Mouse (Mus musculus) mature B cell (primary cell): ENCODE results near the gene Pcolce2.
"Not testable (repeated sequence)": the region's sequence is repeated elsewhere in the genome, so short reads cannot be mapped to it uniquely, and the experiment has no call there.

Experiments used
- in situ Hi-C: fragments of 300-500 bp; cut with MboI; formaldehyde crosslinking; loops from 2 replicates; pipeline ENCODE4 v1.14.3; 2019

Pcolce2 gene

DNA sequence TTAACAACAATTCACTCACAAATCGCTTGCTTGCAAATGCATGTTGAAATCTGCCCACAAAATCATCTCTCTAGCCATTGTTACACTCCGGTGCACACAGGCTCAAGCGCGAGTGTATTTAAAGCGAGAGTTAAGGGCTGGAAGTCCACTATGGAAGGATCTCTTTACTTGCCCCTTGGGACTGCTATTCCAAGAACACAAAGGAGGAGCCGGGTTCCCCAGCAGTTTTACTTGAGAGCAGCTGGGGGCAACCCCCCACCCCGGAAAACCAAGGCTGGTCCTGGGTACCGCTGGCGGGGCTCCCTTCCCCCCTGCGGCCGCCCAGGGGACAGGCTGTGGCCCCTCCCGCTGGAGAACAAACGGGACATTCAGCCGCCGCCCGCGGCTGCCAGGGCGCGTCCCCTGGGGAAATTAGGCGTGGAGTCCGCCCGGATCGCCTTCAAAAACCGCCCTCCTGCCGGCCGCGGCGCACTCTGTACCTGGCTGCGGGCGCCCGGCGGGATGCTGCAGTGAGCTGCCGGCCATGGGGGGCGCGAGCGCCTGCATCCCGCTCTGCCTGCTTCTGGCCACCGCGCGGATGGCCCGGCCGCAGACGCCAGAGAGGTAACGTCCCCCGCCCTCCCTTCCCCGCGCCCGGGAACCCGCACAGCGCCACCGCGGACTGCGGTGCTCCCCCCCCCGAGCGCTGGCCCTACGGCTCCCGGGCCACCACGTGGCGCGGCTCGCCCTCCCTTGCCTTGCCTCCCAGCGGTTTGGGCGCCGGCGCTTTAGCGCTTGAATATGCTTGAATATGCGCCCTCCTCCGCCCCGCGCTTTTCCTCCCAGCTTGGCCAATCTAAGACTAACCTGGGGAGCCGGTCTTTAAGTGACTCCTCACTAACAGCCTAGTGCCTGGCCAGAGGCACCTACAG lies at the start of gene Pcolce2:
Gene Pcolce2, plus strand, starts transcription at position 331 of the 911 bp plus-strand sequence.
- in situ Hi-C loops: no loop called here

DNA sequence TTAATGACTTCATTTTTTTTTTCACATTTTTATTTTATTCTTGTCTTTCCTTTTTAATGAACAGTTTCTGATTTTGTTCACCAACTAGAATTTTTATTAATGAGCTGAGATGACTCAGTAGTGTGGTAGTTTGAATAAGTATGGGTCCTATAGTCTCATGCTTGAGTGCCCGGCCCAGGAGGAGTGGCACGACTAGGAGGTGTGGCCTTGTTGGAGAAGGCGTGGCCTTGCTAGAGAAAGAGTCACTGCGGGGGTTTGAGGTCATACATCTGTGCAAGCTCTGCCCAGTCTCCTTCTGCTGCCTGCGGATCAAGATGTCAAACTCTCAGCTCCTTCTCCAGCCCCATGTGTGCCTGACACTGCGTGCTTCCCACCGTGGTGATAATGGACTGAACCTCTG lies 49.3 kb upstream of the Pcolce2 start:
- in situ Hi-C loops: no loop called here

DNA sequence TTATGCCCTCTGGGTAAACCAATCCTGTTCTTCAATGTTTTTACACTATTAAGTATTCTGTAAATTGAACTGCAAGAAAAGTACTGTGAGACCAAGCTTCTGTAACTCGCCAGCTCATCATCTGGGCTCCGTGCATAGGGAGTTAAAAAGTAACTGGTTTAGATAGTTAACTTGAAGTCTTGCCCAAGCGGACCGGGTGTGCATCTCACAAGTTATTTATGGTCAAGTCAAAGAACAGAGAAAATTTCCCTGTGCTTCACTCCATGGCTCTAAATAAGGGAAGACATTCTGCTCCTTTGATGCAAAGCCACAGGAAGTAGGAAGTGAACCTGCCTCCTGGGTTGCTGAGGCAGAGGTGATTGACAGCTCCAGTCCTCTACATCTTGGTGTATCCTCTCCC lies 43.1 kb upstream of the Pcolce2 start:
- in situ Hi-C loops: no loop called here

DNA sequence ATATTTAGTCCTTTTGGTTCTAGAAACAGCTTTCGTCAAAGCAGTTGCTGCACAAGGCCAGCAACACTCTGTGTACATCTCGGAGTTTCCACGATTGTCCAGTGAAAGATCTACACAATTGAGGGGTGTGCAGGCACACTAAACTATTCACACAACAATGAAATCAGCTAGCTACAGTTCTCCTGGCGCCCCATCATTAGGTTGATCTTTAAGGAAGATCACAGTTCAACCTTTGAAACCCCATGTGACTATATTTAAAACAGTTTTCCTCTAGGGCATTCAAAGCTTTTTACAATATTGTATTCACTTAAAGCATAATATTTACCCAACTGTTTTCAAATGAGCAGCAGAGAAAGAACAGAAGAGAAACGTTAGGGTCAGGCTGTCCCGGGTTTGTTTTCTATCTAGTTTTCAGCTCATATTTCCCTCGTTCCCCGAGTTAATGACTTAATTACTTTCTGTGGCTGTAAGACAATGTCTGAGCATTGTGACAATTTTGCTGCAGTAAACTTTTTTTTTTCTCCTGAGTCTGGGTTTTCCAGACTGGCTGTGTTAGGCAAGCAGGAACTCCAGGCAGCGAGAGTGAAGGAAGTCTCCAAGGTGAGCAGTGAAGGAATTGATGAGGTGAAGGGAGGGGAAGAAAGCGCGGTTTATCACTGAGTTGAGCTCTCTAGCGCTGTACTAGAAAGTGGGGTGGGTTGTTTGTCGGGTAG lies 39.8 kb upstream of the Pcolce2 start:
- in situ Hi-C loops: no loop called here

DNA sequence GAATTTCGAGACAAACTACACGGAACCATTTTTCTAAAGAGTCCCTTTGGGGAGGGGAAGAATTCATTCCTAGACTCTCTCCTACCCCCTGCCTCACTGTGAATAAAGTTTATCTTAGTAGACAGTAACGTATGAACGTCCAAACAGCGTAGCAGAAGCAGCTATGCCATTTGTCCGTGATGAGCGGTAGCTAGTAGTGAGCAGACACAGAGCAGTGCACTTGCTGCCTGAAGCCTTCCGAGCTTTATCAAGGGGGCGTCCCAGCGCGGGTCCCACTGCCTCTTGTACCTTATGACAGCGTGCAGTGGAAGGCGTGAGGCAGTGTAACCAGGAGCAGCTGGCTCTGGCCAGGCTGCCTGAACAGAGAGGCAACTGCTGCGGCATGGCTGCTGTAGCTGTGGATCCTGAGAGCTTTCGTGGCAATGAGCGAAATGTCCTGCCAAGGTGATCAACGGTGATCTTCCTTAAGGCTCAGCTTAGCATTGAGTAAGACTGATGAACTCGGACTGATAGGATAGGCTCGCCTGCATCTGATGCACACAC lies 39.2 kb upstream of the Pcolce2 start:
- in situ Hi-C loops: no loop called here

DNA sequence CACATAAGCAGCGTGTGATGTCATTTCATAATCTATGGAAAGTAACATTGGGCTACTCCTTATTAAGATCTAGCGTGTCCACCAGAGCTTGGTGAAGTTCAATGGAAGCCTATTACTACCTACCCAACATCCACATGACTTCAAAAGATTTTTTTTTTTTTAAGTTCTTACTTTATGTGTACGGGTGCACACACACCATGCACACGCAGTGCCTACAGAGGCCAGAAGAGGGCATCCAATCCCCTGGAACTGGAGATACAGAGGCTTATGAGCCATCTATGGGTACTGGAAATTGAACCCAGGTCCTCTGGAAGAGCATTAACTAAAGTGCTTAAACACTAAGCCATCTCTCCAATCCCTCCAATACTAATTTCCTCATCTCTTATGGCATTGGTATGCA lies 38.0 kb upstream of the Pcolce2 start:
- in situ Hi-C loops: no loop called here

DNA sequence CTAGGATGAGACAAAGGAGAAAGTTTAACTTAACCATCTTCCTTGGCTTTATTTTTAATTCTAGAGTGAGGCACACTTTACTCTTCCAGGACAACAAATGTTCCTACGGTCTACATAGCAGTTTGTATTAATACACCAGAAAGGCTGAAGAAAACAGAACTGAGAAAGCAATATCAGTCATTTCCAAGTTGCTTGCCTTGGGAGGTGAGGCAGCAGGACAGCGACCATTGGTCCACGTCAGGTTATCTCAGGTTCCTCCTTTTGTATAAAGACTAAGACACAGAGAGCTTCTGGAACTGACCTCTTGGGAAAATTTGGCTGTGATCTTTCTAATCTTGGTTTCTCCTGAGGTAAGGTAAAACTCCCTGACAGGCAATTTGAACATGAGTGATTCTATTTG lies 34.6 kb upstream of the Pcolce2 start:
- in situ Hi-C loops: no loop called here

DNA sequence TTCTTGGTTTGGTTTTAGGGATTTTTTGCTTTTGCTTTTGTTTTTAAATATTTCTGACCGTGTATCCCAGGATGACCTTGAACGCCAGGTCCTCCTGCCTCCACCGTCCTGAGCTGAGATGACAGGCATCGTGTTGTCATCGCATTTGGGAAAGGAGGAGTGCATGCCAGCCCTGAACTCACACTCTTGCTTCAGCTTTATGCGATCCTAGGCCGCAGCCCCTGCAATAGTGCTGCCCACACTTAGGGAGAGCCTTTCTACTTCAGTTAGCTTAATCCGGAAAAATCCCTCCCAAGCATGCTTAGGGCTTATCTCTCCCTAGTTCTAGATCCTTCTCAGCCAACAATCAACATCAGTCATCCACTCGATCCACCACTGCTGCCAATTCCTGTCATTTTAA lies 34.1 kb upstream of the Pcolce2 start:
- in situ Hi-C loops: no loop called here

DNA sequence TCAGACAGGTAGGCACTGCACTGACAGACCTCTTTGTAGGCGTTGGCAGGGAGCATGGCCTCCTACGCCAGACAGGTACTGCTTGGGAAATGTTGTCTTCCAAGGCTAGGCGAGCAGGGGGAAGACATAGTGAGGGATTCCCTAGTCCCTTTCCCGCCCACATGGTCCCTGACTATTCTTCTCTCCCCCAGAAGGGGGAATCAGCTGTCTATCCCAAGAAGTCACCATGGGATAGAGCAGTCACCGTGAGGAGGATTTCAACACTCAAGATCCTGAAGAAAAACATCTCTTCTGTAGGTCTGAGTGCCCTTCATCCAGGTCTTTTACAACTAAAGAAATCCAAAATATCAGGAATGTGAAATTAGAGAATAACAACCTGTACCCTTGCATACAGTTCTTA lies 30.2 kb upstream of the Pcolce2 start:
- in situ Hi-C loops: no loop called here

DNA sequence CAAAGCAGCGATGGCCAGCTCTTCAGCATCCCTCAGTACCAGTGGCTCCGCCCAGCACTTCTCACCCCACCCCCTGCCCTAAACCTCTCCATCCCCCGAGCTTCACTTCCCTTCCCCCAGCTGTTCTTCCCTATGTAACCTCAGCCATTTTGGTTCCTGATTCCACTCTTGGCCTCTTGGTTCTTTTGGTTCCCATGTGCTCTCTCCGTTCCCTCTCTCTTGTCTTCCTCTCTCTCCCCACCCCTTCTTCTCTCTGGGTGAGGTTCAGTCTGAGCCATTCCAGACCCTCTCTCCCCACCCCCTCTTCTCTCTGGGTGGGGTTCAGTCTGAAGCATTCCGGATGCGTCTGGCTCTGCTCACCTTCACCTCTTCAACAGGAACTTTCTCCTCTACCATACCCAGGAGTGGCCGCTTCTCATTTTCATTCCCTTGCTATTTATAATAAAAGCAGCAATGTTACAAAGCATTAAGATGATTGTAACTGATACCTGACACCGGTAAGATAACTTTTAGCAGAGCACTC lies 25.1 kb upstream of the Pcolce2 start:
- in situ Hi-C loops: no loop called here

DNA sequence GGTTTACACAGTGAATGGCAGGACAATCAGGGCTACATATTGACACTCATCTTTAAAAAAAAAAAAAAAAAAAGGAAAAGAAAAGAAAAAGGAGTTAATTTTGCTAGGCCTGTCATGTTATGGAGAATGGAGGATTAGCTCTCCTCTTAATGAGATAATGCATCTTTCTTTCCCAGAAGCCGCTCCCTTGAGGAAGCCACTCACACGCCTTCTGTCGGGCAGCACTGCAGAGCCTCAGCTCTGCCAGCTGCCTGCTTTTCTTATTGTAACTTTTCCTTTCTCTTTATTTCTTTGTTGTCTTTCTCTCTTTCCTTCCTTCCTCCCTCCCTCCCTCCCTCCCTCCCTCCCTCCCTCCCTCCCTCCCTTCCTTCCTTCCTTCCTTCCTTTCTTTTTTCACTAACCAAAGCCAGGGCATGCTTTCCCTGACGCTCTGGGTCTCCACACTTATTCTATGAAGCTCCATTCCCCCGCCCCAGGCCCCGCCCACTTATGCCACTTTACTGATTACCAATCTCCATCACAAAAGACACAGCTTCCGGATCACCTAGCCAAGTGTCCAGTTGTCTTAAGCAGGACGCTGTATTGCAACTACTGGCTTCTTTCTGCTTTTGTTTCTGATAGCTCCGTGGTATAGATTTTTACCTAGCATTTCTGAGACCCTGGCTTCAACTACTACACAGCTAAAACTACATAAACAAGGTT lies 23.8 kb upstream of the Pcolce2 start:
- in situ Hi-C loops: no loop called here

DNA sequence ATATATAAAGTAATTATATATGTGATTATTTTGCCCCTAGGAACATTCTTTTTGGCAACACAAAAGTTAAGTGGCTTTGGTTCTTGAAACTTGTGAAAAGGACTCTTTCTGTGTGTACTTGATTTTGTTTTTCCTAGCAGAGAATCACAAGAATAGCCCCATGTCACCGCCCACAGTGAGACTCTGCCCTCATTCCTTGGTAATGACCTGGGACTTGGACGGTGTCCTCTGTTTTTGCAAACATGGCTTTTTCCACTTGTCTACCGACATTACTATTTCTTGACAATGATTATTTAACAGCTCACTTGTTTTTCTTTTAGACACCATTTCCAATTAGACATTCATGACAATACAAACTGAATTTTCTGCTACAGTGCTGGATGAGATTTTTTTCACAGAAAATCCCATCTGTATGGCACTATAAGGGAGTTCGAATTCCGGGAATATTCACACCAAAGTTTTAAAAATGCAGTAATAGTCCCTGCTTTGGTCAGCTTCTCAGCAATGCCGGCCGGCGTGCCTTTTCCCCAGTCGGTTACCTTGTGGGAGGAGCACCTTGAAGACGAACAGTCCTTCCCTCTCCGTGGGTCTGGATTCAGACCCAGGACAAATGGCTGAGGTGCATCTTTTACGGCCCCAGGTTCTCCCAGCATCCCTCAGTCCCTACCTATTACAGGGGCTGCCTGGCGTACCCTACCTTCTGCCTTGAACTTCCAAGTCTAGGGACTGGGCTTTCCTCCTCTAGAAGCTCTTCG lies 22.4 kb upstream of the Pcolce2 start:
- in situ Hi-C loops: no loop called here

DNA sequence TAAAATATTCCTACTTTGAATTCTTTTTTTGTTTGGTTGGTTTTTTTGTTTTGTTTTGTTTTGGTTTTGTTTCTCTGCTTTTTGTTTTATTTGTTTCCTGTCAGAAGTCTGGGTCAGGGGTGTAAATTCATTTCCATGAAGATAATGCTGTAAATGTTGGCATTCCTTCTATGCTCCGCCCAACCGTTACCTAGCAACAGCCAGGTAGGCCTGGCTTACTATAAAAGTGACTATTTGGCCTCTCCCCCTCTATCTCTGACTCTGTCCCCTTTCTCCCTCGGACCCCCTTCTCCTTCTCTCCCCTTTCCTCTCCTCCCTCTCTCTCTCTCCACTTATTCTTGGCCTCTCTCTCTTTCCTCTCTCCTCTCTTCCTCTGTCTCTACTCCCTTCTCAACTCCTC lies 21.4 kb upstream of the Pcolce2 start:
- in situ Hi-C loops: no loop called here

DNA sequence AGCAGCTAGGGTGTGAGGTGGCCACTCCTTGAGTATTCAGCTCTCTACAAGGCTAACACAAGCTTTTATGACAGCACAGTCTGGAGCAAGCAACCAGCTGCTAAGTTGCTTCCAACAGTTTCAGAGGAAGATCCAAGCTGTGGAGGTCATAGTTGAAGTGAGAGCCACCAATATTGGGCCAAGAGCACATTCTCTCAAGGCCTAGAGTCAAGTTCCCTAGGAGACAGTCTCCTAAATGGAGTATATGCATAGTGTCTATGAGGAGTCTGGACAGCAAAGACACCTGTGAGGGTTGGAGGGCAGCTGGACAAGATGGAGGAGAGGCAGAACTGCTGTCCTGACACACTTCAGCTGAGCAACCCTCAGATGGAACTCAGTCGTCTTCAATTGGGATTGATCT lies 18.8 kb upstream of the Pcolce2 start:
- in situ Hi-C loops: no loop called here

DNA sequence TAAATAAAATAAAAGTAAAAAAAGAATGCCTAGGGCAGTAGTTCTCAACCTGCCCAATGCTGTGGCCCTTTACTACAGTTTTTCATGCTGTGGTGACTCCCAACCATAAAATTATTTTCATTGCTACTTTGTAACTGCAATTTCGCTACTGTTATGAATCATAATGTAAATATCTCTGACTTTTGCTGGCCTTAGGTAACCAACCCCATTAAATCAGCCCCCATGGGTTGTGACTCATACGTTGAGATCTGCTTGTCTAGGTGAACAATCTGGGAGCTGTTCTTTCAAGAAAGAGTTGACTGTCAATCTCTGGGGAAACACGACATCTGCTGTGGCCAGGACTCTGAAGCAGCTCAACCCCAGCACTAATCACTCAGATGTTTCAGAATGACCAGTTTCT lies 13.3 kb upstream of the Pcolce2 start:
- in situ Hi-C loops: no loop called here

DNA sequence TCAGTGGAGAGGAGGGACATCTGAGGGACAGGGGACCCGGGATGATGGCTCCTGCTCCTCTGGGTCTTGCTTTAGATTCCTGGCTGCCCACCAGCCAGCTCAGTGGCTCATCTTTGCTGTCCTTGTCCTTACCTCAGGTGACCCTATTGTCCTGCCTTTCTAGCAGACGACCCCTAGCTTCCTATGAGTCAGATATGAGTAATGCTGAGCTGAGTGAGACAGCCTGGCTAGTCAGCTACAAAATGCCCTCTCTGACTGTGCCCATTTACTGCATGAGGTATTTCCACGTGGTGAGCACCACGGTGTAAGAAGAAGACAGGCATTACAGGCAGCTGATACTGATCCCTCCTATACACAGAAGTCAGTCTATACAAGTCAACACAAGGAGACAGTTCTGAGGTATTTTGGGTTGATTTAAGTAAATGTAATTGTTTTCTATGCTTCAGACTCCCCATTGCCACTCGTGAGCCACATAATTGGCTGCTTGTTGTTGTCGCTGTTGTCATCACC lies 8.9 kb upstream of the Pcolce2 start:
- in situ Hi-C loops: no loop called here

DNA sequence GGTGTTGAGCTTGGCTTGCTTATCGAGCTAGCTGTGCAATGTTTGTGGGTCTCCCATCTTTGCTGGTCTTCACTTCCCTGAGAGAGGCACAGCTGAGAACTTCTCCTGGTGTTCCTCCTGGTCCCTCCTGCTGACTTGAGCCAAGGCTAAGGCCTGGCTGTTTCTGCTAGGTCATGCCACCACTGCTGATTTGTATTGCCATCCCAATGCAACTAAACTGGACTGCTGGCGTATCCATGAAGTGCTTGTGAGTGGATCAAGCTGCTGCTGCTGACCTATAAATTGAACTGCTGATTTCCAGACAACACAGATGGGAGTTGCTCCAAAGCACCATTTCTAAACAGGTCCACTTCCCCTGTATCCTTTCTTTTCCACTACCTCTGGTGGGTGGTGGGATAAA lies 7.8 kb upstream of the Pcolce2 start:
- in situ Hi-C loops: not testable (repeated sequence)

DNA sequence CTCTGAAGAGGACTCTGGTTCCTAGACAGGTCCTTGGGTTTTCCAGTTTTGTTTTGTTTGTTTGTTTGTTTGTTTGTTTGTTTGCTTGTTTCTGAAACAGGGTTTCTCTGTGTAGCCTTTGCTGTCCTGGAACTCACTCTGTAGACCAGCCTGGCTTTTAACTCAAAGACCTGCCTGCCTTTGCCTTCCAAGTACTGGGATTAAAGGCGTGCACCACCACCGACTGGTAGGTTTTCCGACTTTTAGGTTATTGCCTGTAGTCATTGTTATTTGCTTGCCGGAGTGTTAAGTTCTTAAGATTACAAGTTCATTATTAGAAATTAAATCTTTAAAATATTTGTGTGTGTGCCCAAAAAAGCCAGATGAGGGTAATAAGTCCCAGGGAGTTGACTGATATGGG lies 1.0 kb upstream of the Pcolce2 start:
- in situ Hi-C loops: no loop called here

DNA sequence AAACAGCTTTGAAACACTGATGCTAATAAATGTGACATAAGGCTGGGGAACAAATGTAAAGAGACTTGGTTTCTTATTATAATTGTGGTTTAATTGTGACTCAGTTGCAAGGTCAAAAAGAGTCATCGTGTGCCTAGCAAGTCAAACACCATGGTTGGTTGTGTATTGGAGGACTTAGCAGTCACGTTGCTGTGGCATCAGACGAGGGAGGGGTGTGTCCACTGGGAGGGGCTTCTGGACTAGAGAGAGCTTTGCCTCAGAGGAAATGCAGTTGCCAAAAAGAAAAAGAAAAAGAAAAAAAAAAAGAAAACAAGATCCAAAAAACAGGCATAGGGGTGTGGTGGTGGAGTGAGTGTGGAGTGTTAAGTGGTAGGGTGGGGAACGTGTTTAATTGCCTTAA lies 2.5 kb downstream of the Pcolce2 start:
- in situ Hi-C loops: no loop called here

DNA sequence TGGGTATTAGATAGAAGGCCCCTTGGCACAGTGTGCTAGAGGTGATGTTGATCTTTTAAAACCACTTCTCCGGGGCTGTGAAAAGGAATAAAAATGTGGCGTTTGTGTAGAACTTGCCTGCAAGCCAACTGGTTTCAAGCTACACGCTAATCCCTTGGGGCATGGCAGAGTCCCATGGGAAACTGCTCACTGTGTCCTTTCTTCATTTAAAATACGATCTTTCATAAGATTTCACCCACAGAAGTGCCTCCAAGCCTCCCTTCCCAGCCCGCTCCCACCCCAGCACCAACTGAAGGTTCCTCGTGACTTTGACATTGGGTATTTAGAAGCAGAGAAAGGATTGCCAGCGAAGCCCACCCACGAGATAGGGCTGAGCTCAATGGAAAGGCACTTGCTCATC lies 8.5 kb downstream of the Pcolce2 start:
- in situ Hi-C loops: no loop called here

DNA sequence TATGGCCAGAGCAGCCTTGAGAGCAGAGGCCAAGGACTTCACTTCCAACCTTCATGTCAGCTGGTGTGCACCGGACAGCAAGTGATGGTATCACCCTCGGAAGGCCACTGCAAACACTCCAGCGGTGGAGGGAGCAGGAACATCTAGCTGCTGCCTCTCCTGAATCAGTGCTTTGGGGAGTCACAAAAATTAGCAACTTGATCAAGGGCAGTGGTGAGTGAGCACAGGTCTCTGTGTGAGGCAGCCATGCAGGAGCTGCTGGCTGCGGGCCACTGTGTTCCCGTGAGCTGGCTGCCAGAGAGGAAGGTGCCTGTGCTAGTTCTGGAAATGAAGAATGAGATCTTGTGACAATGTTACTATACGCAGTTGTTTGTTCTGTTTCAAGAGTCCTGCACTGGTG lies 16.0 kb downstream of the Pcolce2 start:
- in situ Hi-C loops: no loop called here
